Mouse (Mus musculus) lung, embryonic 14.5 days (tissue): ENCODE measurements at regions not wholly inside any gene's neighbourhood (a gene's known extent, or its start where the extent isn't known, plus 50 kb on each side); places are given as distances from the start of the nearest gene placed in this dataset.

Source experiments
- ATAC-seq: fragments of 200-750 bp; cut with Nextera tagmentation; 2 replicates; pipeline ENCODE4 v1.8.0; 2017; ENCODE audit warnings: mild to moderate bottlenecking, moderate TSS enrichment, moderate library complexity; ENCODE audit not compliant: insufficient read depth
- DNase-seq: peaks from one replicate; pipeline ENCODE4 v3.0.0-alpha.2; 2015
- H3K27ac ChIP-seq: fragments of 300-500 bp; sonication (generic); 2 replicates; pipeline ENCODE4 v1.5.1; 2014; ENCODE audit warnings: low read depth, mild to moderate bottlenecking, moderate library complexity
- H3K27me3 ChIP-seq: fragments of 300-500 bp; sonication (generic); 2 replicates; pipeline ENCODE4 v1.6.1; 2014; ENCODE audit warnings: low read length, control low read depth; ENCODE audit not compliant: insufficient read depth
- H3K36me3 ChIP-seq: fragments of 300-500 bp; sonication (generic); 2 replicates; pipeline ENCODE4 v1.6.1; 2014; ENCODE audit warnings: control low read depth; ENCODE audit not compliant: insufficient read depth
- H3K4me1 ChIP-seq: fragments of 300-500 bp; sonication (generic); 2 replicates; pipeline ENCODE4 v1.6.1; 2014; ENCODE audit warnings: antibody characterized with exemption, control low read depth; ENCODE audit not compliant: insufficient read depth
- H3K4me2 ChIP-seq: fragments of 300-500 bp; sonication (generic); 2 replicates; pipeline ENCODE4 v1.6.1; 2014; ENCODE audit warnings: mild to moderate bottlenecking
- H3K4me3 ChIP-seq: fragments of 300-500 bp; sonication (generic); 2 replicates; pipeline ENCODE4 v1.5.1; 2014; ENCODE audit warnings: low read depth, low read length
- H3K9ac ChIP-seq: fragments of 300-500 bp; sonication (generic); 2 replicates; pipeline ENCODE4 v1.6.1; 2014
- H3K9me3 ChIP-seq: fragments of 300-500 bp; sonication (generic); 2 replicates; pipeline ENCODE4 v1.6.1; 2016; ENCODE audit warnings: low read depth, low read length, control low read depth
- CTCF ChIP-seq: IDR thresholded peaks from 2 replicates; pipeline ENCODE4 v1.5.1; 2016; ENCODE audit warnings: antibody characterized with exemption, low read depth
- WGBS: fragments of 180-500 bp; shearing (Covaris S2); extraction: QIAGEN DNeasy Blood & Tissue Kit; methylation state at CpG from one replicate; pipeline ENCODE4 v1.1.7; 2014; 5-methylcytosine and 5-hydroxymethylcytosine counted together

- no peak overlapping the region for H3K4me3 ChIP-seq
- 85% methylated on average over 21 of the region's 21 CpGs for WGBS
- H3K27ac ChIP-seq = no peak overlapping the region
- H3K4me1 ChIP-seq = no peaks in the 10 kb centered on the region
- H3K27me3 ChIP-seq = no peaks in the 10 kb centered on the region
- H3K9me3 ChIP-seq = no peaks in the 10 kb centered on the region
- H3K9ac ChIP-seq = no peak overlapping the region
- TF ChIP-seq CTCF = no peak
- DNase-seq = no peak
- no peak overlapping the region for H3K4me2 ChIP-seq
- no peaks in the 10 kb centered on the region for H3K36me3 ChIP-seq
- no peak for ATAC-seq
Measured at GRCm38 (mm10) chr12:107120486-107121186, 367.8 kb upstream of the 3110018I06Rik start.

GRCm38 (mm10) chr12:107121990-107122389 lies 366.4 kb upstream of the 3110018I06Rik start:
- no peak for ATAC-seq
- 71% methylated on average over 4 of the region's 4 CpGs for WGBS
- H3K4me1 ChIP-seq = no peaks in the 10 kb centered on the region
- no peak for TF ChIP-seq CTCF
- H3K27ac ChIP-seq = no peak overlapping the region
- H3K4me2 ChIP-seq = no peak overlapping the region
- DNase-seq = no peak
- no peak overlapping the region for H3K9ac ChIP-seq
- H3K4me3 ChIP-seq = no peak overlapping the region
- no peaks in the 10 kb centered on the region for H3K9me3 ChIP-seq
- H3K27me3 ChIP-seq = no peaks in the 10 kb centered on the region
- no peaks in the 10 kb centered on the region for H3K36me3 ChIP-seq

GRCm38 (mm10) chr12:107123661-107124060 lies 364.8 kb upstream of the 3110018I06Rik start:
- H3K4me3 ChIP-seq = no peak overlapping the region
- H3K4me2 ChIP-seq = no peak overlapping the region
- DNase-seq (no peak), ATAC-seq (no peak)
- H3K27me3 ChIP-seq = no peaks in the 10 kb centered on the region
- H3K9me3 ChIP-seq = no peaks in the 10 kb centered on the region
- WGBS = 66% methylated on average over 8 of the region's 8 CpGs
- TF ChIP-seq CTCF = no peak
- H3K4me1 ChIP-seq = no peaks in the 10 kb centered on the region
- H3K27ac ChIP-seq = no peak overlapping the region
- no peaks in the 10 kb centered on the region for H3K36me3 ChIP-seq
- no peak overlapping the region for H3K9ac ChIP-seq

GRCm38 (mm10) chr12:107124263-107124885 lies 364.1 kb upstream of the 3110018I06Rik start:
- WGBS = 86% methylated on average over 17 of the region's 17 CpGs
- no peak for ATAC-seq

GRCm38 (mm10) chr12:107125201-107125600 lies 363.2 kb upstream of the 3110018I06Rik start:
- DNase-seq (no peak), ATAC-seq (no peak)
- no peak for TF ChIP-seq CTCF
- Histone ChIP-seq H3K9me3 (no peaks in the 10 kb centered on the region), H3K4me3 (no peak overlapping the region), H3K4me2 (no peak overlapping the region), H3K9ac (no peak overlapping the region), H3K27me3 (no peaks in the 10 kb centered on the region), H3K27ac (no peak overlapping the region), H3K36me3 (no peaks in the 10 kb centered on the region), H3K4me1 (no peaks in the 10 kb centered on the region)
- 59% methylated on average over 7 of the region's 7 CpGs for WGBS

More at GRCm38 (mm10) chr12:107124263-107124885, 364.1 kb upstream of the 3110018I06Rik start:
- no peaks in the 10 kb centered on the region for H3K36me3 ChIP-seq
- no peak for TF ChIP-seq CTCF
- no peak overlapping the region for H3K4me2 ChIP-seq
- H3K27me3 ChIP-seq = no peaks in the 10 kb centered on the region
- no peak overlapping the region for H3K9ac ChIP-seq
- H3K27ac ChIP-seq = no peak overlapping the region
- no peak for DNase-seq
- no peaks in the 10 kb centered on the region for H3K4me1 ChIP-seq
- H3K4me3 ChIP-seq = no peak overlapping the region
- H3K9me3 ChIP-seq = no peaks in the 10 kb centered on the region

- WGBS = 71% methylated on average over 10 of the region's 10 CpGs
- no peak overlapping the region for H3K9ac ChIP-seq
- no peaks in the 10 kb centered on the region for H3K36me3 ChIP-seq
- TF ChIP-seq CTCF = no peak
- no peak for DNase-seq
- H3K4me3 ChIP-seq = no peak overlapping the region
- H3K4me1 ChIP-seq = no peaks in the 10 kb centered on the region
- no peak overlapping the region for H3K4me2 ChIP-seq
- no peak overlapping the region for H3K27ac ChIP-seq
- H3K9me3 ChIP-seq = no peaks in the 10 kb centered on the region
- no peaks in the 10 kb centered on the region for H3K27me3 ChIP-seq
- ATAC-seq = no peak
Measured at GRCm38 (mm10) chr12:107126056-107126455, 362.4 kb upstream of the 3110018I06Rik start.

- Histone ChIP-seq H3K36me3 (no peaks in the 10 kb centered on the region), H3K9me3 (no peaks in the 10 kb centered on the region), H3K4me3 (no peak overlapping the region), H3K27me3 (no peaks in the 10 kb centered on the region), H3K4me1 (no peaks in the 10 kb centered on the region), H3K9ac (no peak overlapping the region), H3K4me2 (no peak overlapping the region), H3K27ac (no peak overlapping the region)
- ATAC-seq (no peak), DNase-seq (no peak)
- no peak for TF ChIP-seq CTCF
- 82% methylated on average over 3 of the region's 3 CpGs for WGBS
Measured at GRCm38 (mm10) chr12:107127591-107127990, 360.8 kb upstream of the 3110018I06Rik start.
